Mouse (Mus musculus): ENCODE results near the gene Gm14151. TPM values are rescaled to one million over a fixed set of nuclear protein-coding genes. Genes with fewer than 3 reads are reported as not detected.
"Not testable (repeated sequence)": the region's sequence is repeated elsewhere in the genome, so short reads cannot be mapped to it uniquely, and the experiment has no call there.

Gm14151 gene
- polyA plus RNA-seq (2012) = 0.02 TPM in 1 of 2 replicates, not detected in the other

DNA sequence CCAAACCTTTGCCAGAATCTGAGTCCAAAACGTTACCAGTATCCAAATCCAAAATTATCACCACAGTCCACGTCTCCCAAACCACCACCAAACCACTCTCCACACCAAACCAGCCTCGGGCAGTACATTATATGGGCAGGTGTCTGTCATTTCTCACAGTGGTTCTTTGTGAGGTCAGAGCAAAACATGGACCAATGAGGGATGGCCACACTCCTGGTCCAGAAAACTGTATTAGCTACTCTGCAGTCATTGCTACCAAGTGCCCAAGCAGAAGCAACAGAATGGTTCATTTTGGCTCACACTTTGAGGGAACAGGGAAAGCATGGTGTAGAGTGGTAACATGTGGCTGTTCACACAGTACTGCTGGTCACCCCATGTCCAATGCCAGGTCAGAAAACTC lies at the start of gene Gm14151:
Gm14151 (minus strand) TSS at position 101 of the 400 bp plus-strand sequence.
- not testable (repeated sequence) for H3K9me3 ChIP-seq (ENCODE audit: control insufficient read depth, low read length); H3K36me3 ChIP-seq (ENCODE audit: control insufficient read depth); H3K27me3 ChIP-seq (ENCODE audit: control insufficient read depth); H3K4me1 ChIP-seq (ENCODE audit: control insufficient read depth); H3K4me3 ChIP-seq (replicated peaks)

- H3K36me3 ChIP-seq (ENCODE audit: control insufficient read depth); H3K4me1 ChIP-seq (ENCODE audit: control insufficient read depth); H3K4me3 ChIP-seq (replicated peaks); H3K9me3 ChIP-seq (ENCODE audit: control insufficient read depth, low read length); H3K27me3 ChIP-seq (ENCODE audit: control insufficient read depth): not testable (repeated sequence)
These were observed 5.8 kb upstream of the Gm14151 start, which contains the start of gene Gm14147 for GRCm38 (mm10) chr2:151097945-151098344. Gene Gm14147 (plus strand): TSS chr2:151098245.

DNA sequence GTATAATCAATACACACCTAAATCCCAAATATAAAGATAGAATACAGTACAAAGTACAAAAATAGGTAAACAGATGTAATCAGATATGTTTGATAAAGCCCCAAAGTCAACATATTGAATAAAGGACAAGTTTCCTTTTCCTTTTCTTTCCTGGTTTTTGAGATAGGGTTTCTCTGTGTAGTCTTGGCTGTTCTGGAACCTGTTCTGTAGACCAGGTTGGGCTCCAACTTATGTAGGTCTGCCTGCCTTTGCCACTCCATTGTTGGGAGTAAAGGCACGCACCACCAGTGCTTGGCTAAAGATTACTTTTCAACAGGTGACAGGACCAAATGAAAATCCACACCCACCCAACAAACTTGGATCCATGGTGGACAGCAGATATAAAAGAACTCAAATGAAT lies 35.5 kb downstream of the Gm14151 start:
- H3K4me1 ChIP-seq (ENCODE audit: control insufficient read depth) = no peaks in the 10 kb centered on the region
- H3K4me3 ChIP-seq (replicated peaks) = no peak overlapping the region
- no peaks in the 10 kb centered on the region for H3K36me3 ChIP-seq (ENCODE audit: control insufficient read depth)
- H3K9me3 ChIP-seq (ENCODE audit: control insufficient read depth, low read length) = peaks cover 2% of the 10 kb centered on the region; the same call in 1 of the 2 replicates
- no peaks in the 10 kb centered on the region for H3K27me3 ChIP-seq (ENCODE audit: control insufficient read depth)
- TF ChIP-seq TAL1 (IDR thresholded peaks at IDR 0.05; ENCODE audit: low read length) = no peak
- no peak for TF ChIP-seq GATA1 (IDR thresholded peaks at IDR 0.05; ENCODE audit: low read length)

GRCm38 (mm10) chr2:151040411-151040810 lies 51.7 kb downstream of the Gm14151 start:
- TF ChIP-seq TAL1 (IDR thresholded peaks at IDR 0.05; ENCODE audit: low read length) = no peak
- no peak for TF ChIP-seq GATA1 (IDR thresholded peaks at IDR 0.05; ENCODE audit: low read length)
- H3K27me3 ChIP-seq (ENCODE audit: control insufficient read depth) = no peaks in the 10 kb centered on the region
- peak overlapping the region; percentile 92 for H3K4me3 ChIP-seq (replicated peaks)
- H3K36me3 ChIP-seq (ENCODE audit: control insufficient read depth) = peaks cover 15% of the 10 kb centered on the region
- no peaks in the 10 kb centered on the region for H3K9me3 ChIP-seq (ENCODE audit: control insufficient read depth, low read length)
- H3K4me1 ChIP-seq (ENCODE audit: control insufficient read depth) = peaks cover 41% of the 10 kb centered on the region

GRCm38 (mm10) chr2:151039726-151040125 lies 52.4 kb downstream of the Gm14151 start:
- Histone ChIP-seq H3K36me3 (ENCODE audit: control insufficient read depth) (peaks cover 22% of the 10 kb centered on the region), H3K4me3 (replicated peaks) (peak overlapping the region; percentile 92), H3K27me3 (ENCODE audit: control insufficient read depth) (no peaks in the 10 kb centered on the region), H3K4me1 (ENCODE audit: control insufficient read depth) (peaks cover 48% of the 10 kb centered on the region), H3K9me3 (ENCODE audit: control insufficient read depth, low read length) (no peaks in the 10 kb centered on the region)
- TF ChIP-seq TAL1 (IDR thresholded peaks at IDR 0.05; ENCODE audit: low read length) = no peak
- no peak for TF ChIP-seq GATA1 (IDR thresholded peaks at IDR 0.05; ENCODE audit: low read length)

DNA sequence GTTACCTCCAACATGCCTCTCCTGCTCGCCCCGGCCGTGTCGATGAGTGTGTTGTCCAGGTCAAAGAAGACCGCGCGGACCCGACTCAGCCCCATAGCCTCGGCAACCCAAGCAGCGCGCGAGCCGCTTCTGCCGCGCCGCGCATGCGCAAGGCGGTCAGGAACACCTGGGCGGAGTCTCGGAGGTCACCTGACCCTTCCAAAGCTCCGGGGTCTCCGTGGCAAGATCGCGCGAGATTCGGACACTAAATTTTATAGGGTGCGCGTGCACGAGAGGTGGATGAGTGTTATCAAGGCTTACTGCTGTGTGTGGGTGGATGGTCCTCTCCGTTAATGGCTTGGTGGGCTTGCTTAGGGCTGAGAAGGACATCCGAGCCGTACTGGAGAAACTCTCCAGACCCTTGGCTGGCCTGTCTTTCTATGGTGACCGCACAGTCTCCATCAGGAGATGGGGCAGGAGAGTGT lies 52.9 kb downstream of the Gm14151 start, which contains the start of the genes Ninl and Nanp:
Ninl (minus strand) TSS at position 151 of the 464 bp plus-strand sequence.
Nanp (minus strand) TSS at position 167 of the 464 bp plus-strand sequence.
- Histone ChIP-seq H3K27me3 (ENCODE audit: control insufficient read depth) (no peaks in the 10 kb centered on the region), H3K36me3 (ENCODE audit: control insufficient read depth) (peaks cover 26% of the 10 kb centered on the region), H3K4me1 (ENCODE audit: control insufficient read depth) (peaks cover 52% of the 10 kb centered on the region), H3K4me3 (replicated peaks) (peak within 1 kb of the TSS; percentile 92), H3K9me3 (ENCODE audit: control insufficient read depth, low read length) (no peaks in the 10 kb centered on the region)
- TF ChIP-seq GATA1 (IDR thresholded peaks at IDR 0.05; ENCODE audit: low read length) (peak; percentile 39; the same call in 1 of the 2 replicates), TAL1 (IDR thresholded peaks at IDR 0.05; ENCODE audit: low read length) (no peak)

DNA sequence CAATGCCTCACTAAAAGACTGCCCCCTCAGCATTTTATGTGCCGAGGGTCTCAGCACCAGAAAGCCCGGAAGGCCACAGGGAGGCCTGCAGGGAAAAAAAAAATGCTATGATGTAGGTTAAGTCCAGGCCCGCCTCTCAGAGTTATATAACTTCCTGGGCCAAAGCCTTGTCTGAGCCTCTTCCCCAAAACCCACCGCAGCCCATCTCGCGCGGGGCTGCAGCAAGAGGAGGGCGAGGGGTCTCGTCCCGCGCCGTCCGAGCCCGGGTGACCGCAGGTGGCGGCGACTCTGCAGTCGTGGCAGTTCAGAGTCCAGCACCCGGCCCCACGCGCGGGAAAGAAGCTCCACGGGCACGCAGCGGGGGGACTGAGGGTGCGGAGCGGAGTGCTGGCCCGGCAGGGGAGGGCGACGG lies 53.3 kb downstream of the Gm14151 start:
- H3K27me3 ChIP-seq (ENCODE audit: control insufficient read depth) = no peaks in the 10 kb centered on the region
- H3K36me3 ChIP-seq (ENCODE audit: control insufficient read depth) = peaks cover 31% of the 10 kb centered on the region
- peaks cover 57% of the 10 kb centered on the region for H3K4me1 ChIP-seq (ENCODE audit: control insufficient read depth)
- H3K4me3 ChIP-seq (replicated peaks) = peak overlapping the region; percentile 92
- H3K9me3 ChIP-seq (ENCODE audit: control insufficient read depth, low read length) = no peaks in the 10 kb centered on the region
- TF ChIP-seq TAL1 (IDR thresholded peaks at IDR 0.05; ENCODE audit: low read length) (no peak), GATA1 (IDR thresholded peaks at IDR 0.05; ENCODE audit: low read length) (no peak)

DNA sequence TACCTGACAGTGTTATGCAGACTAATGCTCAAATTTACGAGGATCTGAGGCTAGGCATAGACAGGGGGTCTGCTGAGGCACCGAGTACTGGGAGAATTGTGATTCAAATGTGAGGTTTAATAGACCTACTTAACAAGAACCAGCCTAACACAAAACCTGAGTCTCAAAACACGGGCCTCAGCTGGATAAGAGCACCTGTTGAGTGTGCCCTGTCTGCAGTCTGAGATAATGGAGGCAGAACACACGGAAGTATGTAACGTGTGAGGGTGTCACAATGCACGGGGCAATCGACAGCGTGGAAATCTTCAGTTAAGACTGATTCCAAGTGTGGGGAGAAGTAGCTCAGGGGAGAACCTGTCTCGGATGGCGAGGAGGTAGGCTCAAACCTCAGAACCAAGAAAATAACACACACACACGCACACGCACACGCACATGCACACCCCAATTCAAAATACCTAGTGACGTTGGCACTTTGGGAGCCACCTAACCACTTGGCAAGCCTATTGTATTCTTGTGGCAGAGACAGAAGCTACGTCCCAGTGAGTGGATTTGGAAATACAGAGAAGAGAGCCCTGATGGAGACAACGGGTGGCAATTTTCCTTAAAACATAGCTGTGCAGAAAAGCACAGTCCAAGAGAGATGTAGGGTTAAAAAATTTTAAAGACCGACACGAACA lies 54.1 kb downstream of the Gm14151 start:
- Histone ChIP-seq H3K9me3 (ENCODE audit: control insufficient read depth, low read length) (no peaks in the 10 kb centered on the region), H3K27me3 (ENCODE audit: control insufficient read depth) (no peaks in the 10 kb centered on the region), H3K4me3 (replicated peaks) (peak overlapping the region; percentile 92), H3K4me1 (ENCODE audit: control insufficient read depth) (peaks cover 62% of the 10 kb centered on the region), H3K36me3 (ENCODE audit: control insufficient read depth) (peaks cover 38% of the 10 kb centered on the region)
- TF ChIP-seq TAL1 (IDR thresholded peaks at IDR 0.05; ENCODE audit: low read length) (peak; percentile 89), GATA1 (IDR thresholded peaks at IDR 0.05; ENCODE audit: low read length) (peak; percentile 84)

DNA sequence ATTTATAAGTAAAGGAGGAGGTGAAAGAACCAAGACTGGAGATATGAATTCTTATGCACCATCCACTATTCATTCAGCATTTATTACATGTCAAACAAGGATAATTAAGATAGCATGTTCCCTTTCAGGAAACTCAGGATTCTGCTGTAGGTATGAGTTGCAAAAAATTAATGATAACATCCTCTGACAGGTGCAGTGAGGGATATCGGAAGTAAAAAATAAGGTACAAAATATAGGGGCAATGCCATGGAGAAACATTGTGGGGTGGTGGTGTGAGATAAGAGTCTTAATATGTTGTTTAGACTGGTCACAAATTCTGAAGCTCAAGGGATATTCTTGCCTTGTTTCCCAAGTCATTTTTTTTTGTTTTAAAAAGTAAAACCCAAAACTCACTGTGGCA lies 54.9 kb downstream of the Gm14151 start:
- peaks cover 67% of the 10 kb centered on the region for H3K4me1 ChIP-seq (ENCODE audit: control insufficient read depth)
- H3K4me3 ChIP-seq (replicated peaks) = peak overlapping the region; percentile 92
- H3K27me3 ChIP-seq (ENCODE audit: control insufficient read depth) = no peaks in the 10 kb centered on the region
- H3K9me3 ChIP-seq (ENCODE audit: control insufficient read depth, low read length) = no peaks in the 10 kb centered on the region
- TF ChIP-seq TAL1 (IDR thresholded peaks at IDR 0.05; ENCODE audit: low read length) = no peak
- peak; percentile 28; the same call in 1 of the 2 replicates for TF ChIP-seq GATA1 (IDR thresholded peaks at IDR 0.05; ENCODE audit: low read length)
- peaks cover 45% of the 10 kb centered on the region for H3K36me3 ChIP-seq (ENCODE audit: control insufficient read depth)

Other genes with a start within 250 kb of the Gm14151 start
- gene Abhd12, start 187.6 kb downstream of the Gm14151 start, polyA plus RNA-seq (2012) = 3.4 and 3.6 TPM in 2 replicates
- gene Gins1, start 186.9 kb downstream of the Gm14151 start, polyA plus RNA-seq (2012) = 5.5 and 5.9 TPM in 2 replicates
- 2.4 and 3.2 TPM in 2 replicates for gene Ninl, start 53.0 kb downstream of the Gm14151 start, polyA plus RNA-seq (2012)
- 2.4 and 4.6 TPM in 2 replicates for gene Nanp, start 53.0 kb downstream of the Gm14151 start, polyA plus RNA-seq (2012)
- gene Gm14147, start 5.9 kb upstream of the Gm14151 start, polyA plus RNA-seq (2012) = not detected in 2 replicates

Measured in erythroblast, embryonic 14.5 days (primary cell).